ENCODE assay signal across 8 mouse cellular contexts in genomic region chr7:41500151-41500934, GRCm38 (mm10). TPM values are rescaled to one million over a fixed set of nuclear protein-coding genes. Genes with fewer than 3 reads are reported as not detected.
DNase-seq lines count a peak whose midpoint lies in the region; ATAC-seq lines count a peak whose summit lies in the region.

No protein-coding gene starts in this region.

- H3K4me2 ChIP-seq in embryonic facial prominence, embryonic 11.5 days (ENCODE audit: low read depth, low read length) = peak overlapping the region; percentile 52
- peak overlapping the region; percentile 90 for H3K4me2 ChIP-seq in heart, embryonic 12.5 days
- H3K4me2 ChIP-seq in kidney, embryonic 16.5 days (replicated peaks; ENCODE audit: low read depth, low read length) = peak overlapping the region; percentile 71
- H3K4me2 ChIP-seq in liver, embryonic 11.5 days = peak overlapping the region; percentile 92

- no peak overlapping the region for H3K27ac ChIP-seq in embryonic facial prominence, embryonic 11.5 days (replicated peaks; ENCODE audit: low read depth, low read length)
- no peak overlapping the region for H3K27ac ChIP-seq in heart, embryonic 12.5 days (ENCODE audit: poor library complexity, severe bottlenecking)
- H3K27ac ChIP-seq in kidney, embryonic 16.5 days (ENCODE audit: low read length) = no peak overlapping the region
- H3K27ac ChIP-seq in liver, embryonic 11.5 days (ENCODE audit: low read depth, low read length) = no peak overlapping the region

- H3K4me1 ChIP-seq in embryonic facial prominence, embryonic 11.5 days (ENCODE audit: control insufficient read depth, insufficient read depth, low read length) = no peaks in the 10 kb centered on the region
- no peaks in the 10 kb centered on the region for H3K4me1 ChIP-seq in heart, embryonic 12.5 days (replicated peaks)
- H3K4me1 ChIP-seq in kidney, embryonic 16.5 days (ENCODE audit: insufficient read depth, low read length) = no peaks in the 10 kb centered on the region; the same call in 1 of the 2 replicates
- H3K4me1 ChIP-seq in liver, embryonic 11.5 days (replicated peaks; ENCODE audit: control insufficient read depth, insufficient read depth, low read length) = no peaks in the 10 kb centered on the region

- no peaks in the 10 kb centered on the region for H3K9me3 ChIP-seq in embryonic facial prominence, embryonic 11.5 days (replicated peaks; ENCODE audit: control insufficient read depth, low read length)
- no peaks in the 10 kb centered on the region; the same call in 1 of the 2 replicates for H3K9me3 ChIP-seq in heart, embryonic 12.5 days (replicated peaks)
- H3K9me3 ChIP-seq in kidney, embryonic 16.5 days (ENCODE audit: low read length) = 0 out of 2 replicates have a peak, but pooled peaks cover 5% of the 10 kb centered on the region
- H3K9me3 ChIP-seq in liver, embryonic 11.5 days (ENCODE audit: control insufficient read depth, low read length) = no peaks in the 10 kb centered on the region

- H3K4me3 ChIP-seq in embryonic facial prominence, embryonic 11.5 days (ENCODE audit: low read depth, low read length) = peak overlapping the region; percentile 59
- H3K4me3 ChIP-seq in heart, embryonic 12.5 days = peak overlapping the region; percentile 76
- peak overlapping the region; percentile 65 for H3K4me3 ChIP-seq in kidney, embryonic 16.5 days (ENCODE audit: low read length)
- peak overlapping the region; percentile 59 for H3K4me3 ChIP-seq in liver, embryonic 11.5 days (ENCODE audit: low read depth, low read length)

- DNase-seq in 3134 (ENCODE audit: extremely low read depth, insufficient read length, low spot score) = peak; percentile 34
- peak; percentile 58 for DNase-seq in adrenal gland, adult 18-20 months (ENCODE audit: low spot score in 2 of 2)
- peak; percentile 54 for DNase-seq in embryonic facial prominence, embryonic 11.5 days (ENCODE audit: low spot score)
- peak; percentile 35 for DNase-seq in liver, embryonic 11.5 days (ENCODE audit: low spot score)
- peak; percentile 74 for DNase-seq in naive thymus-derived CD4-positive, alpha-beta T cell, adult 2 months (ENCODE audit: low read depth)
- peak; percentile 68 for DNase-seq in splenic B cell, adult 2 months (ENCODE audit: low read depth, low spot score)

- H3K9ac ChIP-seq in embryonic facial prominence, embryonic 11.5 days (replicated peaks; ENCODE audit: low read length) = no peak overlapping the region
- H3K9ac ChIP-seq in heart, embryonic 12.5 days = peak overlapping the region; percentile 59
- peak overlapping the region; percentile 68 for H3K9ac ChIP-seq in kidney, embryonic 16.5 days (replicated peaks; ENCODE audit: low read length)
- peak overlapping the region; percentile 68; the same call in 1 of the 2 replicates for H3K9ac ChIP-seq in liver, embryonic 11.5 days (ENCODE audit: low read depth, low read length)

- WGBS in embryonic facial prominence, embryonic 11.5 days = 20% methylated on average over 22 of the region's 22 CpGs
- 19% methylated on average over 22 of the region's 22 CpGs for WGBS in heart, embryonic 12.5 days
- WGBS in kidney, embryonic 16.5 days = 19% methylated on average over 22 of the region's 22 CpGs
- WGBS in liver, embryonic 11.5 days = 14% methylated on average over 22 of the region's 22 CpGs

- no peaks in the 10 kb centered on the region for H3K36me3 ChIP-seq in embryonic facial prominence, embryonic 11.5 days (replicated peaks; ENCODE audit: control insufficient read depth, insufficient read depth, low read depth, low read length)
- no peaks in the 10 kb centered on the region; the same call in 1 of the 2 replicates for H3K36me3 ChIP-seq in heart, embryonic 12.5 days
- 0 out of 2 replicates have a peak, but pooled peaks cover 3% of the 10 kb centered on the region for H3K36me3 ChIP-seq in kidney, embryonic 16.5 days (ENCODE audit: insufficient read depth, low read length)
- no peaks in the 10 kb centered on the region; the same call in 1 of the 2 replicates for H3K36me3 ChIP-seq in liver, embryonic 11.5 days (ENCODE audit: control insufficient read depth, insufficient read depth, low read length)
- no peaks in the 10 kb centered on the region for H3K36me3 ChIP-seq in splenic B cell, adult 2 months (ENCODE audit: control insufficient read depth, insufficient read depth, low read length, poor library complexity, severe bottlenecking)

- no peak for ATAC-seq in embryonic facial prominence, embryonic 11.5 days (replicated peaks; ENCODE audit: insufficient number of reproducible peaks, low FRiP score, low TSS enrichment, low read depth)
- ATAC-seq in heart, embryonic 12.5 days (ENCODE audit: insufficient number of reproducible peaks, low FRiP score) = no peak
- ATAC-seq in kidney, embryonic 16.5 days (ENCODE audit: low FRiP score, low TSS enrichment) = peak; percentile 21; the same call in 1 of the 2 replicates
- no peak; the same call in 1 of the 2 replicates for ATAC-seq in liver, embryonic 11.5 days (replicated peaks; ENCODE audit: low FRiP score)

- H3K27me3 ChIP-seq in embryonic facial prominence, embryonic 11.5 days (ENCODE audit: control insufficient read depth, insufficient read depth, low read length) = no peaks in the 10 kb centered on the region
- H3K27me3 ChIP-seq in heart, embryonic 12.5 days (replicated peaks) = no peaks in the 10 kb centered on the region
- no peaks in the 10 kb centered on the region for H3K27me3 ChIP-seq in kidney, embryonic 16.5 days (ENCODE audit: insufficient read depth, low read length)
- H3K27me3 ChIP-seq in liver, embryonic 11.5 days (replicated peaks; ENCODE audit: control insufficient read depth, insufficient read depth, low read length) = no peaks in the 10 kb centered on the region
- H3K27me3 ChIP-seq in splenic B cell, adult 2 months (ENCODE audit: control insufficient read depth, insufficient read depth, low read length, poor library complexity, severe bottlenecking) = no peaks in the 10 kb centered on the region

RNA-seq across cellular contexts. Expression of gene AW146154, which starts 0.7 kb away (rescaled TPM):
- total RNA-seq in adrenal gland, adult 18-20 months (2021) = 1 to 10 TPM; 6.7 to 7.5 TPM
- 8.2 and 14.1 TPM in 2 replicates for polyA plus RNA-seq in embryonic facial prominence, embryonic 11.5 days (2014; fragmentation: Nextera tagmentation; extraction: Ambion mirVana)
- 5.9 and 6.7 TPM in 2 replicates for polyA plus RNA-seq in heart, embryonic 12.5 days (2016; fragmentation: Nextera tagmentation; extraction: Ambion mirVana)
- polyA plus RNA-seq in kidney, embryonic 16.5 days (2015; fragmentation: Nextera tagmentation; extraction: Ambion mirVana) = 13.3 and 13.8 TPM in 2 replicates
- 6.6 and 7.9 TPM in 2 replicates for polyA plus RNA-seq in liver, embryonic 11.5 days (2014; fragmentation: Nextera tagmentation; extraction: Ambion mirVana)

RNA-seq across cellular contexts. Expression of gene Gm20449, which starts 1.1 kb away (rescaled TPM):
- under 1 TPM; 0.10 to 0.13 TPM for total RNA-seq in adrenal gland, adult 18-20 months (2021)
- 0.08 TPM in 1 of 2 replicates, not detected in the other for polyA plus RNA-seq in embryonic facial prominence, embryonic 11.5 days (2014; fragmentation: Nextera tagmentation; extraction: Ambion mirVana)
- polyA plus RNA-seq in heart, embryonic 12.5 days (2016; fragmentation: Nextera tagmentation; extraction: Ambion mirVana) = 0.09 and 0.13 TPM in 2 replicates
- polyA plus RNA-seq in kidney, embryonic 16.5 days (2015; fragmentation: Nextera tagmentation; extraction: Ambion mirVana) = 0.05 and 0.09 TPM in 2 replicates
- 0.07 TPM in 1 of 2 replicates, not detected in the other for polyA plus RNA-seq in liver, embryonic 11.5 days (2014; fragmentation: Nextera tagmentation; extraction: Ambion mirVana)

RNA-seq across cellular contexts. Expression of gene Vmn2r57, which starts 51.8 kb away (rescaled TPM):
- under 1 TPM; 0.19 to 0.23 TPM for total RNA-seq in adrenal gland, adult 18-20 months (2021)
- polyA plus RNA-seq in embryonic facial prominence, embryonic 11.5 days (2014; fragmentation: Nextera tagmentation; extraction: Ambion mirVana) = 0.32 and 0.33 TPM in 2 replicates
- polyA plus RNA-seq in heart, embryonic 12.5 days (2016; fragmentation: Nextera tagmentation; extraction: Ambion mirVana) = 0.22 and 0.26 TPM in 2 replicates
- polyA plus RNA-seq in kidney, embryonic 16.5 days (2015; fragmentation: Nextera tagmentation; extraction: Ambion mirVana) = 0.21 and 0.32 TPM in 2 replicates
- 0.07 and 0.14 TPM in 2 replicates for polyA plus RNA-seq in liver, embryonic 11.5 days (2014; fragmentation: Nextera tagmentation; extraction: Ambion mirVana)
